Mouse (Mus musculus): Measurements from ENCODE around the gene Zbtb46. TPM values are rescaled to one million over a fixed set of nuclear protein-coding genes. Genes with fewer than 3 reads are reported as not detected.

Zbtb46 gene
- polyA plus RNA-seq, 1 experiment, result 4.8 TPM

DNA sequence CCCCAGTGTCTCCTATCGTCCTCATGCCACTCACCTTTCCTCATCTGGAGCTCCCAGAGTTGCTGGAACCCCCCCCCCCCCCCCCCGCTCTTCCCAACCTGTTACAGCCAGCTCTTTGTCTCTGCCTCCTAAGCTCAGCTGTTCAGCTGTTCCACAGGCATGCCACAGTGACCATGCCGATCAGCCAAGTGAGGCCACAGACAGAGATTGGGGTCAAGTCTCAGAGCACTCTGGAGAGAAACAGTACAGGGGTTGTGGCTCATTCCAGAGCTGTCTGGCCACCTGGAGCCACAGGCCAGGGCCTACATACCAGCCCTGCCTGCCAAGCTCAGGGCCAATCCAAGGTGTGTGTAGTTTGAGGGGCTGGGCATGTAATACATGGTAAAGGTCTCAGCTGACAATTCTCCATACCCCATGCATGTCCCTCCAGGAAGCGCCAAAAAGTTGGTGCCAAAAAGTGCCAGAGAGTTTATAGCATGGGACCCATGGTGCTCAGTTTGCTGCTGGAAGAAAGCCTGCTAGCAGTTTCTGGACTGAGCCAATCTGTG, 72.5 kb downstream of the Zbtb46 start:
- peaks cover under 1% of the 10 kb centered on the region; the same call in 1 of the 2 replicates for H3K4me1 ChIP-seq (replicated peaks; ENCODE audit: control insufficient read depth, insufficient read depth, low read length)
- 93% methylated on average over 4 of the region's 4 CpGs for WGBS
- DNase-seq, result no peak
- no peak overlapping the region for H3K4me3 ChIP-seq (ENCODE audit: control insufficient read depth, insufficient read depth, low read length)
- H3K27ac ChIP-seq (ENCODE audit: control insufficient read depth, insufficient read depth, low read length), result no peak overlapping the region
- TF ChIP-seq POLR2A (IDR thresholded peaks at IDR 0.05; ENCODE audit: control insufficient read depth, extremely low read depth, insufficient read depth, low read length, poor library complexity) (no peak), CTCF (IDR thresholded peaks at IDR 0.05; ENCODE audit: borderline replicate concordance, control insufficient read depth, extremely low read depth, insufficient read depth, low read length, poor library complexity) (no peak)
- H3K36me3 ChIP-seq (ENCODE audit: control insufficient read depth, insufficient read depth, low read length), result peaks cover 15% of the 10 kb centered on the region
- H3K27me3 ChIP-seq (ENCODE audit: control insufficient read depth, insufficient read depth, low read length), result no peaks in the 10 kb centered on the region

DNA sequence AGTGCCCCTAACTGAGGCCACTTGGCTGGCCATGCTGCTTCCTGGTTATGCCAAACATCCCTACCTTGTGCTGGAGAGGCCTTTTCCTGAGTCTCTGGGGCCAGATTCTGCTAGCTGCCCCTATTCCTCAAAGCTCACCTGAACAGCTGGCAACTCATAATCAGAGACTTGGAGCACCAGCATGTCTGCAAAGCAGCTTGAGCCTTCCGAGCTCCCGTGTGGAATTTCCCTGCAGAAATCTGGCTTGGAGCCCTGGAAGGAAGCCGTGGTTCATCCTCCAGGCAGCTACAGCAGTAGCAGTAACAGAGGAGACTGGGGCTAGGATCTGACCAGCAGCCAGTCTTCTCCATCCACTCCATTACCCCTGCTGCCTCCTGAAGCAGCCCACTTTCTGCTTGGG, 73.3 kb downstream of the Zbtb46 start:
- WGBS, result 93% methylated on average over 3 of the region's 3 CpGs
- DNase-seq, result no peak
- no peak for TF ChIP-seq POLR2A (IDR thresholded peaks at IDR 0.05; ENCODE audit: control insufficient read depth, extremely low read depth, insufficient read depth, low read length, poor library complexity)
- no peak for TF ChIP-seq CTCF (IDR thresholded peaks at IDR 0.05; ENCODE audit: borderline replicate concordance, control insufficient read depth, extremely low read depth, insufficient read depth, low read length, poor library complexity)
- Histone ChIP-seq H3K27ac (ENCODE audit: control insufficient read depth, insufficient read depth, low read length) (no peak overlapping the region), H3K36me3 (ENCODE audit: control insufficient read depth, insufficient read depth, low read length) (peaks cover 15% of the 10 kb centered on the region), H3K4me1 (replicated peaks; ENCODE audit: control insufficient read depth, insufficient read depth, low read length) (peaks cover 5% of the 10 kb centered on the region), H3K27me3 (ENCODE audit: control insufficient read depth, insufficient read depth, low read length) (no peaks in the 10 kb centered on the region), H3K4me3 (ENCODE audit: control insufficient read depth, insufficient read depth, low read length) (no peak overlapping the region)

DNA sequence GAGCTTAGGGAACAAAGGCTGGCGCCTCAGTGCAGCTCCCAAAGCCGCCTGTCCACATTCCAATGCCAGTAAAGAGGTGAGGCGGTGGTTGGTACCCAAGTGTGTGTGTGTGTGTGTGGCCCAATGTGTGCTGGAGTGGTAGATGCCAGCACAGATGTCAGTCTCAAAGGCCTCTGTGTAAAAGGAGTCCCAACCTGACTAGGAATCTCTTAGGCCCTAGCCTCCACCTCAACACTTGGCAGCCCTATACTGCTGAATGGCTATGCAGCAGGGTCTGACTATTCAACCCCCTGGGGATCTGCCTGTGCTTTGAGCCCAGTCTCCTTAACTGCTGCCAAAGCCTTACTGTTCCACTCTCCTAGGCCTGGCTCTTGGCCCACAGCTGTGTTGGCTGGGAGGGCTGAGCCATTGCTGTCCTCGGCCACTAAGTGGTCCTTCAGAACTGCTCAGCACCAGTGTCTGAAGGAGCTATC, 74.3 kb downstream of the Zbtb46 start:
- DNase-seq, result no peak

GRCm38 (mm10) chr2:181384463-181384862, 74.8 kb downstream of the Zbtb46 start:
- TF ChIP-seq CTCF (IDR thresholded peaks at IDR 0.05; ENCODE audit: borderline replicate concordance, control insufficient read depth, extremely low read depth, insufficient read depth, low read length, poor library complexity) (no peak), POLR2A (IDR thresholded peaks at IDR 0.05; ENCODE audit: control insufficient read depth, extremely low read depth, insufficient read depth, low read length, poor library complexity) (no peak)
- WGBS, result 95% methylated on average over 7 of the region's 7 CpGs
- H3K27me3 ChIP-seq (ENCODE audit: control insufficient read depth, insufficient read depth, low read length), result no peaks in the 10 kb centered on the region
- H3K4me1 ChIP-seq (replicated peaks; ENCODE audit: control insufficient read depth, insufficient read depth, low read length), result peaks cover 10% of the 10 kb centered on the region
- H3K27ac ChIP-seq (ENCODE audit: control insufficient read depth, insufficient read depth, low read length), result no peak overlapping the region
- no peak overlapping the region for H3K4me3 ChIP-seq (ENCODE audit: control insufficient read depth, insufficient read depth, low read length)
- no peak for DNase-seq
- peaks cover 23% of the 10 kb centered on the region for H3K36me3 ChIP-seq (ENCODE audit: control insufficient read depth, insufficient read depth, low read length)

More for the DNA sequence above, 74.3 kb downstream of the Zbtb46 start:
- Histone ChIP-seq H3K27me3 (ENCODE audit: control insufficient read depth, insufficient read depth, low read length) (no peaks in the 10 kb centered on the region), H3K4me3 (ENCODE audit: control insufficient read depth, insufficient read depth, low read length) (no peak overlapping the region), H3K27ac (ENCODE audit: control insufficient read depth, insufficient read depth, low read length) (no peak overlapping the region), H3K4me1 (replicated peaks; ENCODE audit: control insufficient read depth, insufficient read depth, low read length) (peaks cover 10% of the 10 kb centered on the region), H3K36me3 (ENCODE audit: control insufficient read depth, insufficient read depth, low read length) (peaks cover 18% of the 10 kb centered on the region)
- WGBS, result 93% methylated on average over 4 of the region's 4 CpGs
- TF ChIP-seq CTCF (IDR thresholded peaks at IDR 0.05; ENCODE audit: borderline replicate concordance, control insufficient read depth, extremely low read depth, insufficient read depth, low read length, poor library complexity), result no peak
- no peak for TF ChIP-seq POLR2A (IDR thresholded peaks at IDR 0.05; ENCODE audit: control insufficient read depth, extremely low read depth, insufficient read depth, low read length, poor library complexity)

DNA sequence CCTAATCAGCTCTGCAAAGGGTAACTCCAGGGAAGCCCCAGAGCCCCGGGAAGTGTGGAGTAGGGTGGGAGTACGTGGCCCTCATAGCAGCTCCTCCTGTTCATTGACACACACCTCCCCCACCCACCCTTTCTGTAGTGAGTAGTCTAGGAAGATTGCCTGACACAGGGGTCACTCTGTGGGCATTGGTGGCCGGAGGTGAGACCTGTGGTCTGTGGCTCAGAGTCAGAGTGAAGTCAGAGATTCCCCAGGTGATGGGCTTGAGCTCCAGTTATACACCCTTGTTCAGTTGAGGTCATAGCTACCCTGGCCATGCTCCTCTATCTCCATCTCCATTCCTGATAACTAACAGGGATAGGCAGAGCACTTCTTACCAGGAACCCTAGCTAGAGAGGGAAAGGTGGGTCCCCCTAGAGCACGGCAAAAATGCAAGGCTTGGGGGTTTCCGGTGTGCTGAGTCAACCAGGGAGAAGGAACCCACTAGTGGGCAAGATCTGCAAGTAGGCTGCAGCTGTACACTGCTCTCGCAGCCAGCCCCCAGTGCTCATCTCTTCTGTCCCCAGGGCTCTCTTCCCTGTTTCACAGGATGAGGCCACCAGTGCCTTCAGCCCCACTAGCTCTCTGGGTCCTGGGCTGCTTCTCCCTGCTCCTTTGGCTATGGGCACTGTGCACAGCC, 77.5 kb downstream of the Zbtb46 start:
- peaks cover 33% of the 10 kb centered on the region for H3K36me3 ChIP-seq (ENCODE audit: control insufficient read depth, insufficient read depth, low read length)
- WGBS, result 89% methylated on average over 6 of the region's 6 CpGs

DNA sequence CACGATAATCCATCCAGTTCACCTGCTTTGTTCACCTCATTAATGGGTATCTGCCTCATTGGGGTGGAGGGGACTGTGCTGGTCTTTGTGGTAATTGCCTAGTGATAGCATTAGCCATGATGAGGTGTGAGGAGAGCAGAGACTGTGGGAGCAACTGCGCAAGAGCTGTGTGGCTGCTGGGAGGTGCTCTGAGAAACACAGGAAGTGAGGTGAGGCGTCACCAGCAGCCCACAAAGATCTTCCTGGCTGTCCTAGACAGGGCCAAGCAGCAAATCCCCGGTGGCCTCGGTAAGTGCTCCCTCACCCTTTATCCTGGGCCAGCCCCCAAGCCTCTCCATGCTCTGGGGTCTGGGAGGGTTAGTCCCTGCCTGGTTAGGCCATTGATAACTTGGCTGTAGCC, 78.1 kb downstream of the Zbtb46 start:
- DNase-seq, result peak; percentile 44
- Histone ChIP-seq H3K4me3 (ENCODE audit: control insufficient read depth, insufficient read depth, low read length) (peak overlapping the region; percentile 50), H3K27ac (ENCODE audit: control insufficient read depth, insufficient read depth, low read length) (no peak overlapping the region), H3K36me3 (ENCODE audit: control insufficient read depth, insufficient read depth, low read length) (peaks cover 32% of the 10 kb centered on the region), H3K27me3 (ENCODE audit: control insufficient read depth, insufficient read depth, low read length) (no peaks in the 10 kb centered on the region), H3K4me1 (replicated peaks; ENCODE audit: control insufficient read depth, insufficient read depth, low read length) (peaks cover 16% of the 10 kb centered on the region)
- WGBS, result 17% methylated on average over 5 of the region's 5 CpGs
- TF ChIP-seq CTCF (IDR thresholded peaks at IDR 0.05; ENCODE audit: borderline replicate concordance, control insufficient read depth, extremely low read depth, insufficient read depth, low read length, poor library complexity) (no peak), POLR2A (IDR thresholded peaks at IDR 0.05; ENCODE audit: control insufficient read depth, extremely low read depth, insufficient read depth, low read length, poor library complexity) (no peak)

More for the DNA sequence above, 77.5 kb downstream of the Zbtb46 start:
- H3K27ac ChIP-seq (ENCODE audit: control insufficient read depth, insufficient read depth, low read length), result no peak overlapping the region
- H3K4me1 ChIP-seq (replicated peaks; ENCODE audit: control insufficient read depth, insufficient read depth, low read length), result peaks cover 16% of the 10 kb centered on the region
- H3K4me3 ChIP-seq (ENCODE audit: control insufficient read depth, insufficient read depth, low read length), result peak overlapping the region; percentile 50
- no peak for DNase-seq
- TF ChIP-seq POLR2A (IDR thresholded peaks at IDR 0.05; ENCODE audit: control insufficient read depth, extremely low read depth, insufficient read depth, low read length, poor library complexity) (no peak), CTCF (IDR thresholded peaks at IDR 0.05; ENCODE audit: borderline replicate concordance, control insufficient read depth, extremely low read depth, insufficient read depth, low read length, poor library complexity) (no peak)
- no peaks in the 10 kb centered on the region for H3K27me3 ChIP-seq (ENCODE audit: control insufficient read depth, insufficient read depth, low read length)

Data from thymus, adult 2 months (tissue).